8 mouse cellular contexts compared by ENCODE assay signal in genomic region chr11:69965271-69966005, GRCm38 (mm10). TPM values are rescaled to one million over a fixed set of nuclear protein-coding genes. Genes with fewer than 3 reads are reported as not detected.
A peak's percentile ranks its signal among the peaks of the same experiment; 100 is the strongest.
DNase-seq lines count a peak whose midpoint lies in the region; ATAC-seq and TF ChIP-seq lines count a peak whose summit lies in the region.

No protein-coding gene starts in this region.

- peak overlapping the region; percentile 76 for H3K4me2 ChIP-seq in heart, embryonic 12.5 days
- no peak overlapping the region for H3K4me2 ChIP-seq in forebrain, postnatal 0 days (ENCODE audit: low read depth)
- H3K4me2 ChIP-seq in limb, embryonic 15.5 days = peak overlapping the region; percentile 72
- H3K4me2 ChIP-seq in neural tube, embryonic 11.5 days (ENCODE audit: low read depth) = peak overlapping the region; percentile 14; the same call in 1 of the 2 replicates

- DNase-seq in heart, postnatal 25 days (ENCODE audit: low spot score) = no peak
- DNase-seq in forebrain, postnatal 0 days = no peak
- peak; percentile 23 for DNase-seq in neural tube, embryonic 11.5 days (ENCODE audit: low spot score)
- DNase-seq in spleen, postnatal 4 days (ENCODE audit: low spot score in 2 of 2) = no peak

- H3K4me3 ChIP-seq in heart, embryonic 12.5 days = peak overlapping the region; percentile 49
- 0 out of 2 replicates have a peak overlapping the region, but pooled peaks have one; percentile 3 for H3K4me3 ChIP-seq in forebrain, postnatal 0 days (ENCODE audit: low read depth, low read length)
- H3K4me3 ChIP-seq in limb, embryonic 15.5 days = peak overlapping the region; percentile 39
- H3K4me3 ChIP-seq in neural tube, embryonic 11.5 days (ENCODE audit: low read depth, low read length) = peak overlapping the region; percentile 27

- 3% methylated on average over 49 of the region's 49 CpGs for WGBS in heart, embryonic 12.5 days
- WGBS in forebrain, postnatal 0 days = 3% methylated on average over 49 of the region's 49 CpGs
- WGBS in limb, embryonic 15.5 days = 3% methylated on average over 49 of the region's 49 CpGs
- 2% methylated on average over 49 of the region's 49 CpGs for WGBS in neural tube, embryonic 11.5 days

- peaks cover 68% of the 10 kb centered on the region for H3K27me3 ChIP-seq in heart, embryonic 12.5 days (replicated peaks)
- H3K27me3 ChIP-seq in forebrain, postnatal 0 days (ENCODE audit: insufficient read depth, low read length) = peaks cover 49% of the 10 kb centered on the region
- peaks cover 60% of the 10 kb centered on the region for H3K27me3 ChIP-seq in limb, embryonic 15.5 days
- H3K27me3 ChIP-seq in neural tube, embryonic 11.5 days (ENCODE audit: control insufficient read depth, insufficient read depth, low read length) = peaks cover 57% of the 10 kb centered on the region

- no peaks in the 10 kb centered on the region for H3K9me3 ChIP-seq in heart, embryonic 12.5 days (replicated peaks)
- H3K9me3 ChIP-seq in forebrain, postnatal 0 days (ENCODE audit: low read length) = no peaks in the 10 kb centered on the region
- H3K9me3 ChIP-seq in limb, embryonic 15.5 days = no peaks in the 10 kb centered on the region
- H3K9me3 ChIP-seq in neural tube, embryonic 11.5 days (ENCODE audit: control insufficient read depth, low read length) = no peaks in the 10 kb centered on the region

- intact Hi-C loops in heart, postnatal 25 days (cut with DNase I) = loop anchor here (5.0 kb wide), 1 partner anchor 38 kb away; no protein-coding TSS in a partner anchor

- no peak for ATAC-seq in heart, embryonic 12.5 days (ENCODE audit: insufficient number of reproducible peaks, low FRiP score)
- no peak for ATAC-seq in forebrain, postnatal 0 days
- ATAC-seq in limb, embryonic 15.5 days (ENCODE audit: insufficient number of reproducible peaks, low FRiP score, low TSS enrichment, low read depth) = no peak
- ATAC-seq in neural tube, embryonic 11.5 days (ENCODE audit: insufficient read depth, low FRiP score, low TSS enrichment) = no peak
- no peak for ATAC-seq in granulocyte monocyte progenitor cell, adult 5-6 weeks (replicated peaks; ENCODE audit: poor library complexity, severe bottlenecking)
- ATAC-seq in CD4-positive, CD25-positive, alpha-beta regulatory T cell, adult 4 months = no peak

- H3K36me3 ChIP-seq in heart, embryonic 12.5 days = peaks cover 27% of the 10 kb centered on the region
- H3K36me3 ChIP-seq in forebrain, postnatal 0 days (ENCODE audit: insufficient read depth) = peaks cover 25% of the 10 kb centered on the region
- H3K36me3 ChIP-seq in limb, embryonic 15.5 days = peaks cover 25% of the 10 kb centered on the region
- 0 out of 2 replicates have a peak, but pooled peaks cover 2% of the 10 kb centered on the region for H3K36me3 ChIP-seq in neural tube, embryonic 11.5 days (ENCODE audit: control insufficient read depth, insufficient read depth, low read length)

- no peak overlapping the region for H3K27ac ChIP-seq in heart, embryonic 12.5 days (ENCODE audit: poor library complexity, severe bottlenecking)
- H3K27ac ChIP-seq in forebrain, postnatal 0 days (ENCODE audit: low read depth, low read length) = no peak overlapping the region
- H3K27ac ChIP-seq in limb, embryonic 15.5 days = no peak overlapping the region
- no peak overlapping the region for H3K27ac ChIP-seq in neural tube, embryonic 11.5 days (ENCODE audit: low read depth, low read length)

- peak overlapping the region; percentile 64; the same call in 1 of the 2 replicates for H3K9ac ChIP-seq in heart, embryonic 12.5 days
- no peak overlapping the region for H3K9ac ChIP-seq in forebrain, postnatal 0 days
- no peak overlapping the region for H3K9ac ChIP-seq in limb, embryonic 15.5 days
- H3K9ac ChIP-seq in neural tube, embryonic 11.5 days (ENCODE audit: low read length) = no peak overlapping the region

- TF ChIP-seq CTCF in forebrain, postnatal 0 days (IDR thresholded peaks at IDR 0.05; ENCODE audit: low read depth) = no peak

- peaks cover 18% of the 10 kb centered on the region for H3K4me1 ChIP-seq in heart, embryonic 12.5 days (replicated peaks)
- 0 out of 2 replicates have a peak, but pooled peaks cover 3% of the 10 kb centered on the region for H3K4me1 ChIP-seq in forebrain, postnatal 0 days (ENCODE audit: insufficient read depth)
- peaks cover 24% of the 10 kb centered on the region for H3K4me1 ChIP-seq in limb, embryonic 15.5 days
- H3K4me1 ChIP-seq in neural tube, embryonic 11.5 days (ENCODE audit: control insufficient read depth, insufficient read depth, low read length) = peaks cover 3% of the 10 kb centered on the region; the same call in 1 of the 2 replicates

RNA-seq across cellular contexts. Expression of gene Cldn7, which starts 0.9 kb away (rescaled TPM):
- 2.1 and 2.5 TPM in 2 replicates for polyA plus RNA-seq in heart, embryonic 12.5 days (2016; fragmentation: Nextera tagmentation; extraction: Ambion mirVana)
- total RNA-seq in heart, postnatal 25 days (2021) = not detected
- not detected in 2 replicates for total RNA-seq in forebrain, postnatal 0 days (2014; rRNA removed)
- 0.34 and 0.42 TPM in 2 replicates for polyA plus RNA-seq in forebrain, postnatal 0 days (2015; fragmentation: Nextera tagmentation; extraction: Ambion mirVana)
- polyA plus RNA-seq in limb, embryonic 15.5 days (2015; fragmentation: Nextera tagmentation; extraction: Ambion mirVana) = 8.1 and 13.1 TPM in 2 replicates
- 5.3 and 5.9 TPM in 2 replicates for polyA plus RNA-seq in neural tube, embryonic 11.5 days (2014; fragmentation: Nextera tagmentation; extraction: Ambion mirVana)
- not detected in 2 replicates for total RNA-seq in granulocyte monocyte progenitor cell, adult 5-6 weeks (2014; fragmentation: Nextera tagmentation)
- not detected in 2 replicates for total RNA-seq in granulocyte monocyte progenitor cell, adult 5-6 weeks (2017)
- not detected for polyA plus RNA-seq in CD4-positive, CD25-positive, alpha-beta regulatory T cell, adult 4 months (2017; shearing (Covaris generic))

RNA-seq across cellular contexts. Expression of gene Ctdnep1, which starts 15.5 kb away (rescaled TPM):
- 23.6 and 24.5 TPM in 2 replicates for polyA plus RNA-seq in heart, embryonic 12.5 days (2016; fragmentation: Nextera tagmentation; extraction: Ambion mirVana)
- total RNA-seq in heart, postnatal 25 days (2021) = 100 to 1,000 TPM; 149 to 180 TPM
- total RNA-seq in forebrain, postnatal 0 days (2014; rRNA removed) = 29.7 and 41.4 TPM in 2 replicates
- 21.2 and 23.2 TPM in 2 replicates for polyA plus RNA-seq in forebrain, postnatal 0 days (2015; fragmentation: Nextera tagmentation; extraction: Ambion mirVana)
- polyA plus RNA-seq in limb, embryonic 15.5 days (2015; fragmentation: Nextera tagmentation; extraction: Ambion mirVana) = 24.6 and 32.0 TPM in 2 replicates
- polyA plus RNA-seq in neural tube, embryonic 11.5 days (2014; fragmentation: Nextera tagmentation; extraction: Ambion mirVana) = 21.5 and 23.3 TPM in 2 replicates
- 191 and 254 TPM in 2 replicates for total RNA-seq in granulocyte monocyte progenitor cell, adult 5-6 weeks (2014; fragmentation: Nextera tagmentation)
- 19.3 and 23.8 TPM in 2 replicates for total RNA-seq in granulocyte monocyte progenitor cell, adult 5-6 weeks (2017)
- polyA plus RNA-seq in CD4-positive, CD25-positive, alpha-beta regulatory T cell, adult 4 months (2017; shearing (Covaris generic)) = 10 to 100 TPM; 21.1 to 25.4 TPM

RNA-seq across cellular contexts. Expression of gene Elp5, which starts 16.9 kb away (rescaled TPM):
- polyA plus RNA-seq in heart, embryonic 12.5 days (2016; fragmentation: Nextera tagmentation; extraction: Ambion mirVana) = 103 and 109 TPM in 2 replicates
- total RNA-seq in heart, postnatal 25 days (2021) = 10 to 100 TPM; 48.3 to 51.5 TPM
- 115 and 124 TPM in 2 replicates for total RNA-seq in forebrain, postnatal 0 days (2014; rRNA removed)
- 187 and 198 TPM in 2 replicates for polyA plus RNA-seq in forebrain, postnatal 0 days (2015; fragmentation: Nextera tagmentation; extraction: Ambion mirVana)
- polyA plus RNA-seq in limb, embryonic 15.5 days (2015; fragmentation: Nextera tagmentation; extraction: Ambion mirVana) = 111 and 119 TPM in 2 replicates
- 149 and 168 TPM in 2 replicates for polyA plus RNA-seq in neural tube, embryonic 11.5 days (2014; fragmentation: Nextera tagmentation; extraction: Ambion mirVana)
- total RNA-seq in granulocyte monocyte progenitor cell, adult 5-6 weeks (2014; fragmentation: Nextera tagmentation) = 59.4 and 70.0 TPM in 2 replicates
- 58.2 and 77.5 TPM in 2 replicates for total RNA-seq in granulocyte monocyte progenitor cell, adult 5-6 weeks (2017)
- 10 to 100 TPM; 69.7 to 79.3 TPM for polyA plus RNA-seq in CD4-positive, CD25-positive, alpha-beta regulatory T cell, adult 4 months (2017; shearing (Covaris generic))

RNA-seq across cellular contexts. Expression of gene Slc2a4, which starts 17.4 kb away (rescaled TPM):
- polyA plus RNA-seq in heart, embryonic 12.5 days (2016; fragmentation: Nextera tagmentation; extraction: Ambion mirVana) = 25.9 and 28.8 TPM in 2 replicates
- total RNA-seq in heart, postnatal 25 days (2021) = 100 to 1,000 TPM; 325 to 365 TPM
- 4.1 and 7.8 TPM in 2 replicates for total RNA-seq in forebrain, postnatal 0 days (2014; rRNA removed)
- polyA plus RNA-seq in forebrain, postnatal 0 days (2015; fragmentation: Nextera tagmentation; extraction: Ambion mirVana) = 3.5 and 3.9 TPM in 2 replicates
- polyA plus RNA-seq in limb, embryonic 15.5 days (2015; fragmentation: Nextera tagmentation; extraction: Ambion mirVana) = 23.0 and 23.5 TPM in 2 replicates
- polyA plus RNA-seq in neural tube, embryonic 11.5 days (2014; fragmentation: Nextera tagmentation; extraction: Ambion mirVana) = 11.4 and 11.8 TPM in 2 replicates
- not detected in 2 replicates for total RNA-seq in granulocyte monocyte progenitor cell, adult 5-6 weeks (2014; fragmentation: Nextera tagmentation)
- not detected in 2 replicates for total RNA-seq in granulocyte monocyte progenitor cell, adult 5-6 weeks (2017)
- polyA plus RNA-seq in CD4-positive, CD25-positive, alpha-beta regulatory T cell, adult 4 months (2017; shearing (Covaris generic)) = not detected

RNA-seq across cellular contexts. Expression of gene Gabarap, which starts 25.5 kb away (rescaled TPM):
- 445 and 451 TPM in 2 replicates for polyA plus RNA-seq in heart, embryonic 12.5 days (2016; fragmentation: Nextera tagmentation; extraction: Ambion mirVana)
- total RNA-seq in heart, postnatal 25 days (2021) = 100 to 1,000 TPM; 274 to 291 TPM
- total RNA-seq in forebrain, postnatal 0 days (2014; rRNA removed) = 246 and 261 TPM in 2 replicates
- polyA plus RNA-seq in forebrain, postnatal 0 days (2015; fragmentation: Nextera tagmentation; extraction: Ambion mirVana) = 574 and 668 TPM in 2 replicates
- 545 and 568 TPM in 2 replicates for polyA plus RNA-seq in limb, embryonic 15.5 days (2015; fragmentation: Nextera tagmentation; extraction: Ambion mirVana)
- polyA plus RNA-seq in neural tube, embryonic 11.5 days (2014; fragmentation: Nextera tagmentation; extraction: Ambion mirVana) = 530 and 552 TPM in 2 replicates
- total RNA-seq in granulocyte monocyte progenitor cell, adult 5-6 weeks (2014; fragmentation: Nextera tagmentation) = 288 and 367 TPM in 2 replicates
- 239 and 250 TPM in 2 replicates for total RNA-seq in granulocyte monocyte progenitor cell, adult 5-6 weeks (2017)
- 100 to 1,000 TPM; 282 to 355 TPM for polyA plus RNA-seq in CD4-positive, CD25-positive, alpha-beta regulatory T cell, adult 4 months (2017; shearing (Covaris generic))
